Mouse (Mus musculus) lung, adult 18-20 months (tissue): ENCODE measurements around the gene Calcb.
"Not testable (repeated sequence)": the region's sequence is repeated elsewhere in the genome, so short reads cannot be mapped to it uniquely, and the experiment has no call there.

Experiments
- DNase-seq, 2 experiments: peaks; one replicate each; pipeline ENCODE4 v3.0.0; 2022; ENCODE audit warnings: mixed read lengths in 2 of 2

The Calcb gene

GRCm38 (mm10) chr7:114718300-114718699 lies at the start of gene Calcb:
Gene Calcb (plus strand): TSS chr7:114718643.
- DNase-seq: no peak

GRCm38 (mm10) chr7:114671405-114671804 lies 47.0 kb upstream of the Calcb start:
- DNase-seq: no peak

- DNase-seq: no peak
These were observed 45.7 kb upstream of the Calcb start for GRCm38 (mm10) chr7:114672697-114673096.

GRCm38 (mm10) chr7:114692339-114692738 lies 26.1 kb upstream of the Calcb start:
- no peak for DNase-seq

DNA sequence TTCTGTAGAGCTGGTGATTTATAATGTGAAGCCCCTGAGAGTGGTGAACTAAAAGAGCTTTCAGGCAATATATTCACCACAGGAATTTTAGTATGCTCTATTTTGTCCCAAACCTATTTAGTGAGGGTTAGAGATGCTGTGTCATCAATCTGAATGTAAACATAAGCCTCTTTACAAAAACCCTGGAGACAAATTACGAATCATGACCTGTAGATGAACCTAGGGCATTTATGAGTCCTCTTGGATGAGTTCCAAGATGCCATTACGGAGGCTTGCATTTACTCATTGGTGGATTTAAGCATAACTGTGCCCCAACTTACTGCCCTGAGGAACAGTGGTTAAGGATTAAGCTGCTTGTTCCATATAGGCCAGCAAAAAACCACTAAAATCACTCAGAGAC lies 17.6 kb upstream of the Calcb start:
- DNase-seq: no peak

DNA sequence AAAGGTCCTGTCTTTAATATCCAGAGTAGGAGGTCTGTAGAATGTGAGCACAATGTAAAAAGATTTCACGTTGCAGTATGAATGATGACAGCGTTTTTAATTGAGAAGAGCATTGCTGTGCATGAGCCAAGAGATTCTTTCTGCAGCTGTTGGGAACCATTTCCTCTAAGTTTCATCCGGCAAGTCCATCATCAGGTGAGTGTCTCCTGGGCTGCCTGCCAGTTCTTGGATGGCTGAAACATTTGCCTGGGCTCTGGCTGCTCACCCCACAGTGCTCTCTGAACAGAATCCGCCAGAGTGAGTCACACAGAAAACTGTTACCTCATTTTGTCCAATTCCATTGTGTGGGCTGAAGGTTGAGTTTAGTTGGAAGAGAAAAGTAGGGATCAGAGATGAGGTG lies 11.7 kb upstream of the Calcb start:
- no peak for DNase-seq

- no peak for DNase-seq
These were observed 11.0 kb upstream of the Calcb start for GRCm38 (mm10) chr7:114707398-114707797.

- DNase-seq: no peak
These were observed 8.0 kb upstream of the Calcb start for GRCm38 (mm10) chr7:114710419-114710818.

- no peak for DNase-seq
These were observed 5.9 kb upstream of the Calcb start for GRCm38 (mm10) chr7:114712523-114712922.

DNA sequence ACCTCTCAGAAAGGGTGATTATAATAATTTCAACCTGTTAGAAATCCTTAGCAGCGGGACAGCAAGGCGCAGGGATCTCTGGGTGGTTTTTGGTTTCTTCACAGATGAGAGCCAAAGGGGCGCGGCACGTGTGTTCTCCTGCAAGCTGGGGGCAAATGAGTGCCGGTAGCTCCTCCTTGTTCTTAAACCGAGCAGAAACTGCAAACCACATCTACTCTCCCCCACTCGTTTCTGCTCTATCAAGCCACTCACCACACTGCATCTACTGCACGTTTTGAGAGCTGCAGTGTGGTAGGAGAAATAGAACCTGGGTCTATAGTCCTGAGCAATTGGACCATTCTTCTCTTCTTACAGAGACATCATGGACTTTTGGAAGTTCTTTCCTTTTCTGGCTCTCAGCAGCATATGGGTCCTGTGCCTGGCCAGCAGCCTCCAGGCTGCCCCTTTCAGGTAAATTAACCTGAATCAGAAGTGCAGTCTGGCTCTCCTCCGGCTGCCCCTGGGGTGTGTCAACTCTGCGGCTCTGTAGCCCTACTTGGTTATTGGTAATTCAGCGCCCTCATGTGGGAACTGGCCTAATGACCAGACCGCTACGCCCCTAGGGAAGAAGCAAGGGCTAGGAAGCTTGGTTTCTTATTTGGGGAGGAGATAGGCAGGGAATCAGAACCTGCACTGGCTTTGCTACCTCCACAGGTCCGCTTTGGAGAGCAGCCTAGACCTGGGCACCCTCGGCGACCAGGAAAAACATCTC lies 1.1 kb downstream of the Calcb start:
- peak; percentile 15 to 17 for DNase-seq

DNA sequence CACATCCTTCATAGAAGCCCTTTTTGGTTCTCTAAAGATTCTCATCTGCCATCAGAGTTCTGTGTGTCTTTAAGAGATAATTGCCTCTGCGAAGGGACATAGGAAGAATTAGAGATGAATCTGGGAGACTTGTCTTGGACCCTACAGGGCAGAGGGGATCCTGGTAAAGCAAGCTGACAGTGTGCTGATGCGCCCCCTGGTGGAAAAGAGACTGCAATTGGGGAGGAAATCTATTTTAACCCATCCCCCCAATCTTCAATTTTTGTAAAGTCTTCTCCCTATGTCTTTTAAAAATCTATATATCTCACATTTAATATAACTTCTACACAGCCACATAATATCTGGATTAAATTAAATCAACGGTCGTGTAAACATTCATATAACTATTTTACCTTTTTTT lies 11.3 kb downstream of the Calcb start:
- not testable (repeated sequence) for DNase-seq

DNA sequence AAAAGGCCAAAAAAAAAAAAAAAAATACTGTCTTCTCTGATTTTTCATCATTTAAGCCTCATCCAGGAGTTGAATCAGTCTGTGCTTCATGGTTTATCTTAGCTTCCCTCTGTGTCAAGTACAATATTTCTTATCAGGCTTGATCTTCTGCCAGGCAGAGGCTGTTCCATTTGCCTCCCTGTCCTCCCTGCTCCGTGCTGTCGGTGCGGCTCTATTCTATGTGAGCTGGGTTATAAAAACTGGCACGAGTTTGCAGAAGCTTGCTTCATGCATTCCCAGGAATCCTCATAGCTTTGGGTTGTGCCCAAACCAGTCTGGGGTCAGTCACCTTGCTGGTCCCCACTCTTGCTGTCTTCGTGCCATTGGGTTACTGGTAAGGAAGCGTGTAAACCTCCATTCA lies 12.7 kb downstream of the Calcb start:
- no peak for DNase-seq

GRCm38 (mm10) chr7:114731700-114732099 lies 13.3 kb downstream of the Calcb start:
- not testable (repeated sequence) for DNase-seq

GRCm38 (mm10) chr7:114736256-114736655 lies 17.8 kb downstream of the Calcb start:
- no peak for DNase-seq

GRCm38 (mm10) chr7:114738166-114738565 lies 19.7 kb downstream of the Calcb start:
- DNase-seq: no peak

DNA sequence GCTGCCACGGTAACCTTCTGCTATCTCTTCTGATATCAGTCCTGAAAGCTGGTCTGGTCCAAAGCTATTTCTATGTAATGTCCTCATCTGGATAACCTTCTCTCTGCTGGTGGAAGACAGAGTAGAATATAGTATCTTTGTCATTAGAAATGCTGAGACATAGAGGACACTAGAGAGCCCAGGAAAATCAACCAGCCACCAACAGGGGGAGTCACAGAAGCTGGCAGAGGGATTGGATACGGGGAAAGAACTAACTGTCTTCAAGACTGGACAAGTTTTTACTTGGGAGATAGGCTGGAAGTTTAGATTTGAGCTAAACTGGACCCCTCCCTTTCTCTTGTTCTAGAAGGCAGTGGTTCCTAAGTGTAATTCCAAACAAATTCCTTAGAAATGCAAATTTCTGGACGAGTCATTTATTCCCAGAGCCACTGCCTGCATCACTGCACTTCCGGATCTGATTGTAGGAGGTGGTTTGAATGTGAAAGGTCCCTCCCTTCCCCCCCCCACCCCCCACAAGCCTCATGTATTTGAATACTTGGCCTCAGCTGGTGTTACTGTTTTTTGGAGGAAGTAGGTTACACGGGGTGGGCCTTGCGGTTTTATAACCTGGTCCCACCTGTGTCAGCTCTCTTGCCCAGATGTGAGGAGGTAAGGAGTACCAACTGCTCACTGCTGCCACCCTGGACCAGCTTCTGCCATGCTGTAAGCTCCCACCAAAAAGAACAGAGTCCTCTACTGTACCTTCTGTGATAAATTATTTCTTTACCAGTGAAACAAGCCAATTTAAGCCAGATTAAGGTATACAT lies 22.1 kb downstream of the Calcb start:
- DNase-seq: no peak

DNA sequence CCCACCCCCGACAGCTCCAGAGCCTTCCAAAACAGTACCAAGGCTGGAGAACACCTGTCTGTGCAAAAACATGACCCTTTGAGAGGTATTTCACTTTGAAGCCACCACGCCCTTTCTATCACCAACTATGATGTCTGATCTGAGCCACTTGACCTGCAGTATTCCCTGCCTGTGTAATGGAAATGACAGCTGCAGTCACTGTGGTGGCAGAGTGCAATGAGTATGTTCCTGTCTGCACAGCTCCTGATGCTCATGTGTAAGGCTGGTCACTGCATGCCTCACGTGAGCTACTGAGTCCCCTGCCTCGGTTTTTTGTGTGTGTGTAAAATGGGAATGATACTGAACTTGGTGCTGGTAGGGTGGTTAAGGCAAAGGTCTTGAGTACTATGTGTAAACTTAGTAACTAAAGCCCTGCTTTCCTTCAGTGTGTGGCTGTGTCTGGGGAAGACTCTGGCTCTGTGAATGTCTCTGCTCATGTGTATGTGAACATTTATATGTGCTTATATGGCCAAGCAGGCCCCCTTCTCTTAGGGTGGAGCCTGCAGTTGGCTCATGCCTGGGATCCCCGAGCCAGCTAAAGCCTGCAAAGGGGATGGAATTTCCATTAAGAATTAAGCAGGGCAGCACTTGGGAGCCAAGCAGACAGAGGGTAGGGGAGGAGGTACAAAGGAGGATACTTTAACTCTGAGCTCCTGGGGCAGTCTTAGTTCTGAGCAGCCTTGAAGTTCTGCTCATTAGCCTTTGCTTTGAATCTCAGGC lies 24.8 kb downstream of the Calcb start, which contains the start of gene Insc:
TSS of gene Insc (plus strand) at position 673 of the 759 bp plus-strand sequence.
- no peak for DNase-seq

- DNase-seq: no peak
These were observed 26.3 kb downstream of the Calcb start for GRCm38 (mm10) chr7:114744639-114745245.

- no peak for DNase-seq
These were observed 27.2 kb downstream of the Calcb start for GRCm38 (mm10) chr7:114745481-114746271.

- no peak for DNase-seq
These were observed 29.2 kb downstream of the Calcb start for GRCm38 (mm10) chr7:114747596-114747995.

- DNase-seq: no peak
These were observed 29.8 kb downstream of the Calcb start for GRCm38 (mm10) chr7:114748239-114748638.

DNA sequence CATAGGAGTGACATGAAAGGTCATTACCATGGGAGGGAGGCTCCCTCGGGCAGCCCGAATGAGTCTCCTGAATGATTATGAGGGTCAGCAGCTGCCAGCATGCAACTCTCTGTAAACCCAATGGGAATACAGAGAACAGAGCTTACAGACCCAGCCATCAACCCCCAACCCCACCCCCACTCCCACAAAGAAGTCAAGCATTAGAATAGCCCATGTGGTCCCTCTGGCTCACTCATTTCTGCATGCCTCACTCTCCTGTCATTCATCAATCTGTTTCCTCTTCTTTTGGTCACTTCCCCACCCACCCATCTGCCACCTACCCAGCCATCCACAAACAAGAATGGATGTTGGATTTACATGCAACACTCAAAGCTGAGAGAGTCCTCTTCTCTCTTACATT lies 35.0 kb downstream of the Calcb start:
- no peak for DNase-seq
